Mouse (Mus musculus) E14TG2a.4 (cell line): ENCODE results near the gene Dclk2.
A peak's percentile ranks its signal among the peaks of the same experiment; 100 is the strongest.

Experiments used
- H3K27me3 ChIP-seq: 2 replicates; pipeline ENCODE4 v1.6.1; 2014; ENCODE audit warnings: low read length, control low read depth; ENCODE audit not compliant: insufficient read depth
- H3K36me3 ChIP-seq: 2 replicates; pipeline ENCODE4 v1.6.1; 2014; ENCODE audit warnings: low read length, control low read depth; ENCODE audit not compliant: insufficient read depth
- H3K4me1 ChIP-seq: replicated peaks from 2 replicates; pipeline ENCODE4 v1.6.1; 2014; ENCODE audit warnings: low read depth, low read length, control low read depth
- H3K4me3 ChIP-seq: replicated peaks from 2 replicates; pipeline ENCODE4 v1.5.1; 2014; ENCODE audit warnings: mild to moderate bottlenecking, low read length
- H3K9me3 ChIP-seq: 2 replicates; pipeline ENCODE4 v1.6.1; 2014; ENCODE audit warnings: low read length, control low read depth
- CTCF ChIP-seq: conservative IDR thresholded peaks from 2 replicates; pipeline ENCODE4 v1.5.1; 2014; ENCODE audit warnings: low read length
- NANOG ChIP-seq: IDR thresholded peaks from 2 replicates; pipeline ENCODE4 v1.6.1; 2014; ENCODE audit warnings: borderline replicate concordance, low read length, mixed read lengths
- POU5F1 ChIP-seq: IDR thresholded peaks from 2 replicates; pipeline ENCODE4 v1.6.1; 2014; ENCODE audit warnings: low read length, borderline replicate concordance

Dclk2 gene

DNA sequence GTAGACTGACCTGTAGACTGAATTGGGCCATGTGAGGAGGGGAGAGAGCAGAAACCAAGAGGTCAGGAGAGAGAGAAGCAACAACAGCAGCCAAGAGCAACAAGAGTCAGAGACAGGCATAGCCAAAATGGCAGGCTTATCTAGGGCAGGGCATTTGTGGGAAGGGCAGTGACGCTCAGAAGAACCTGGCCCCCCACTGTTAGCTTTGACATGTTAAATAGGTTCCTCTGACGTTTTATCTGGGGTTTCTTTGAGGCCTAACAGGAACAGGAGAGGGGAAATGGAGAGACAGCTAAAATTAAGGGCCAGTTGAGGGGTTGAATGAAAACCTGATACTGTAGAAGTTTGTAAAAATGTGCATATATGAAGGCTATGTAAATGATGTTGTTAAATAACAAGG, 30.0 kb upstream of the Dclk2 start:
- H3K4me1 ChIP-seq = peaks cover 32% of the 10 kb centered on the region
- peaks cover 9% of the 10 kb centered on the region for H3K9me3 ChIP-seq
- H3K27me3 ChIP-seq = no peaks in the 10 kb centered on the region
- TF ChIP-seq POU5F1 (no peak), NANOG (peak; percentile 39; the same call in 1 of the 2 replicates)
- no peaks in the 10 kb centered on the region for H3K36me3 ChIP-seq
- no peak overlapping the region for H3K4me3 ChIP-seq

DNA sequence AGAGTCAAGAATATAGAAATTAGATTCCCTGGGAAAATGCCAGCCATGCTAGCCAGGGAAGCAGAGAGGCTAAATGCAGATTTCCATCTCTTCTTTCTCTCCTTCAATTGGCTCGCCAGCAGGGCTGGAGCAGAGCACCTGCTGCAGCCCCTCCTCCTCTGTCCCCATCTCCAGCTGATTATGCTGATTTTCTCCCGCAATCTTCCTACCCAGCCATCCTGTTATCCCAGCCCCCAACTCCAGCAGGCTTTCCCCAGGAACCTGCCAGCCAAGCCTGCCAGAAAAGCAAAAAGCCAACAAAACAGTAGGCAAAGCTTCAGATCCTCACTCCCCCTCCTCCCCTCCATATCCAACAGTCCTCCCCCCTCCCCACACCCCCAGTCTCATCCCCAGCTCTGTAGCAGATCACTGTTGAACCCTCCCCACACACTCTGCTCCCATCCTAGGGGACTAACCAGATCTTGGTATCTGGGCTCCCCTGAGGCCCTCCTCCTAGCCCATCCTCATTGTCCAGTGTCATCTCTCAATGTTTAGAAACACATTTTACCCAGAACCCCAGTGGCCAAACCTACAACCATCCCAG, 15.7 kb upstream of the Dclk2 start:
- TF ChIP-seq NANOG (no peak), CTCF (no peak), POU5F1 (no peak; the same call in 1 of the 2 replicates)

DNA sequence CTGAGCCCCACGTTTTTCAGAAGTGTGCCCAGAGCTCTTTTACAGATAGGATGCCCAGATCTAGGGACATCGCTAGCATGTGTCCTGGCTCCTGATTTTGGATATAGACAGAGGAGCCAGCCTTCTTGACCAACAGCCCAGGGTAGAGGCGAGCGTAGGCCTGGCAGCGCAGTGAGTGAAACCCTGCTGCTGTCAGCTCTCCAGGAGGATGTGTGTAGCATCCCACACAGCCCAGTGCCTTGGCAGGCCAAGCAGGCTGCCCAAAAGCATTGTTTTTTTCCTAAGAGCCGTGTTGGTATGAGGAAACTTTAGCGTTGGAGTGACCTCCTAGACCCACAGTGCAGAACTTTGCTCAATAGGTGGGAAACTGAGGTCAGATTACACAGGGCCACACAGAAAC, 12.8 kb upstream of the Dclk2 start:
- Histone ChIP-seq H3K9me3 (no peaks in the 10 kb centered on the region), H3K4me3 (no peak overlapping the region), H3K4me1 (peaks cover 38% of the 10 kb centered on the region), H3K36me3 (no peaks in the 10 kb centered on the region), H3K27me3 (no peaks in the 10 kb centered on the region)
- TF ChIP-seq NANOG (no peak), POU5F1 (no peak), CTCF (no peak)

More for the DNA sequence above, 15.7 kb upstream of the Dclk2 start:
- H3K4me3 ChIP-seq = no peak overlapping the region
- no peaks in the 10 kb centered on the region for H3K27me3 ChIP-seq
- H3K36me3 ChIP-seq = no peaks in the 10 kb centered on the region
- peaks cover 38% of the 10 kb centered on the region for H3K4me1 ChIP-seq
- no peaks in the 10 kb centered on the region for H3K9me3 ChIP-seq

DNA sequence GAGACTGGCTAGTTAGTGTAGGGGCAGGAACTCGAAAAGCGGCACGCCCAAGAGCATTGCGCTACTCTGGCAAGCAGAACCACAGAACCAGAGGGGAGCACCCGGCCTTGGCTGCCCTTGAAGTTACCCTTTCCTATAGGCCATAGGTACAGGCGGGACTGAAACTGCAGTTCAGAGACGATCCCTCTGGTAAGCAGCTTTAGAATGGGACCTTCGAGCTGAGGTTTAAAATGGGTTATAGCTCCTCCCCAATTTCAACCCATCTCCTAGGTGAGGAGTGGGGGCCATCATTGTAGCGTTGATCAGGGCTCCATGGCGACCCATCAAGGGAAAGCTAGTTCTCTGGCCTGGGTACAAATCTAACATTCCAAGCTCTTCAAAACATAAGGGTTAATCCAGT, 3.0 kb upstream of the Dclk2 start:
- H3K4me1 ChIP-seq = peaks cover 67% of the 10 kb centered on the region
- H3K9me3 ChIP-seq = no peaks in the 10 kb centered on the region
- H3K4me3 ChIP-seq = no peak overlapping the region; the same call in 1 of the 2 replicates
- H3K36me3 ChIP-seq = no peaks in the 10 kb centered on the region
- no peaks in the 10 kb centered on the region for H3K27me3 ChIP-seq
- TF ChIP-seq POU5F1 (no peak), CTCF (no peak), NANOG (no peak)

DNA sequence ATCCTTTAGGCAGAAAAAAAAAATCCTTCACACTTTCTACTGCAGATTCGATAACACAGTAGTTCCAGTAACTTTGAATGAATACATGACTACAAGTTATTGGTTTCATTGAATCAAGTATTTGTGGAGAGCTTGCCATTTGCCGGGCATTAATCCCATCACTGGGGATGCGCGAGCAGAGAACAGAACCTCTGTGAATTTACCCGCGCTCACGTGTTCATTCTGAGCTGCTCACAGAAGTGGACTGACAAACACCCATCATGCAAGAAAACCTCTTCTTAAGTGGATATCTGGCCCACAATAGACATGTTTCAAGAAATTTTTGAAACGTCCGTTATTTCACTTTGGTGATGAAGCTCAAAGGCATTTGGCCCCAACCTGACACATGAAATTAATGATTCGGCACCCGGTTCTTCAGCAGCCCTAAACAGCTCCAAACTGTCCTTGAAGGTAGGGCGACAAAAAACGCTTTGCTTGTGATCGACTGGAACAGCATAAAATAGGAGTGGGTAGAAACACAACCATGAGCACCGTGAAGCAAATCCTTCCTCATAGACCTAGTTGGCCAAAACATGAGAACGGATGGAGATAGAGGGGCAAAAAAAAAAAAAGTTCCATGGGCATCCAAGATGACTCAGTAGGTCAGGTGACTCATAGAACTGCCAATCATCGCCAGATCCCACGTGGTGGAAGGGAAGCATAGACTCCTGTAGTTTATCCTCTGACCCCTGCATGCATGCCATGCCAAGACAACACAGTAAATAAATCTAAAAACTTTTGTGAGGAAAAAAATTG, 726 bp upstream of the Dclk2 start:
- Histone ChIP-seq H3K36me3 (peaks cover 19% of the 10 kb centered on the region), H3K27me3 (peaks cover 2% of the 10 kb centered on the region; the same call in 1 of the 2 replicates)
- TF ChIP-seq CTCF (no peak), NANOG (no peak), POU5F1 (no peak)

DNA sequence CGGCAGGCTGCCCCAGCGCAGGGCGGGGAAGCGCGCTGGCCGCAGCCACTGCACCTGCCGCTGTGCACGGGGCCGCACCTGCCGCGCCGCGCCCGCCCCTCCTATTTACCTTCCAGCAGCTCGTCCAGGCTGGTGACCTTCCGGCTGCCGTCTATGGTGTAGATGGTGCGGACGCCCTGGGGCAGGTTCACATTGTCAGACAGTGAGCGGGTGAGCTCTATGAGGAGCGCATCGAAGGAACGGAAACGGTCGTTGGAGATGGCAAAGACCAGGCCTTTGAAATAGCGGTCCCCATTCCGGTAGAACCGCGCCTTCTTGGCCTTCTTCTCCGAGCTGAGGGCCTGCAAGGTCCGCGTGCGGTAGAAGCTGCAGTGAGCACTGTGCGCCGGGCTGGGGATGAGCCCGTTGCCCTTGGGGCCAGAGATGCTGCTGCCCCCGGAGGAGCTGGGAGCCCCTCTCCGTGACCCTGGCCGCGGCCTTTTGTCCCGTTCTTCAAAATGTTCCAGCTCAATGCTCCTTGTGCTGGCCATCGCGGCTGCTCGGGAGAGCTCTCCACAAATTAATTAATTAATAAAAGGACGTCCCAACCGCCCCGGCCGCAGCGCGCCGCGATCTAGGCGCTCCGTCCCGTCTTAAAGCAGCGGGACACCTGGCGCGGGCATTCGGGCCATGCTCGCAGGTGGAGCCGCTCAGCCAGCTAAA, 860 bp downstream of the Dclk2 start:
- H3K36me3 ChIP-seq = peaks cover 19% of the 10 kb centered on the region
- peaks cover 69% of the 10 kb centered on the region for H3K4me1 ChIP-seq
- TF ChIP-seq NANOG (no peak), POU5F1 (no peak), CTCF (no peak)
- H3K4me3 ChIP-seq = peak overlapping the region; percentile 88
- no peaks in the 10 kb centered on the region for H3K9me3 ChIP-seq
- H3K27me3 ChIP-seq = peaks cover 2% of the 10 kb centered on the region; the same call in 1 of the 2 replicates

More for the DNA sequence above, 726 bp upstream of the Dclk2 start:
- H3K4me1 ChIP-seq = peaks cover 63% of the 10 kb centered on the region
- peak overlapping the region; percentile 88; the same call in 1 of the 2 replicates for H3K4me3 ChIP-seq
- no peaks in the 10 kb centered on the region for H3K9me3 ChIP-seq

DNA sequence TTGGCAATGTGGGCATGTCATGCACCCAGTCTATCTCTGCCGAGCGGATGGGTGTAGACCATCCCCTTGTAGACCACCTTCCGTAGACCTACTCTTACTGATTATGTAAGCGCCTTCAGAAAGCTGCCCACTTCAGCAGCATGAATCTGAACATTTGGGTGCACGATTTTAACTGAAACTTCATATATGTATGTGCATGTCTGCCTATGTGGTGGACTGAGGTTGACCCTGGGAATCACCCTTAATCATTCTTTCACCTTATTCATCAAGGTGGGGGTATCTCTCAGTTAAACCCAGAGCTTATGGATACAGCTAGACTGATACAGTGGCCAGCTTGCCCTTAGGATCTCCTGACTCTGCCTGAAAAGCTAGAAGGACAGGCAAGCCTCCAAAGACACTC, 3.6 kb downstream of the Dclk2 start:
- H3K9me3 ChIP-seq = peaks cover 26% of the 10 kb centered on the region
- peaks cover 2% of the 10 kb centered on the region; the same call in 1 of the 2 replicates for H3K27me3 ChIP-seq
- no peak overlapping the region for H3K4me3 ChIP-seq
- peaks cover 54% of the 10 kb centered on the region for H3K4me1 ChIP-seq
- no peak for TF ChIP-seq NANOG
- TF ChIP-seq CTCF = no peak
- no peak for TF ChIP-seq POU5F1
- H3K36me3 ChIP-seq = peaks cover 31% of the 10 kb centered on the region

DNA sequence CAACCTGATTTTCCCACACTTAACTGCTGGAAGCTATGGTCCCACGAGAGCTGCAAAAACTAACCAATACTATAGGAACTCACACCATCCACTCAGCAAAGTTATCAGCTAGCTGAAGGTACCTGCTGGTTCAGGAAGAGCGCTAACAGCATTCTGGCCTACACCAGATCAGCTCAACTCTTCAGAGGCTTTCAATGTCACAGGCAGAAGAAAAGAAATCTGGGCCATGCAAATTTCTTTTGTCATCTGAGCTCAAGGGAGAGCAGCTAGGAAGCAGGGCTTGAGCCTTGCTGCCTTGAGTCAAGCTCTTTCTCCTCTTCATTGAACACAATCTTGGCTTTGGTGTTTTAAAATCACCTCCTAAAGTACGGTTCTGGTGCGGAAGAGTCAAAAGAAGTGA, 4.0 kb downstream of the Dclk2 start:
- TF ChIP-seq POU5F1 = no peak
- no peak for TF ChIP-seq CTCF
- no peak for TF ChIP-seq NANOG
- Histone ChIP-seq H3K36me3 (peaks cover 34% of the 10 kb centered on the region), H3K4me1 (peaks cover 50% of the 10 kb centered on the region), H3K4me3 (no peak overlapping the region), H3K9me3 (peaks cover 30% of the 10 kb centered on the region), H3K27me3 (peaks cover 2% of the 10 kb centered on the region; the same call in 1 of the 2 replicates)
